Mouse (Mus musculus) monocyte, adult 2 months (primary cell): Measurements from ENCODE around the gene Chac1.

Source experiments
- DNase-seq, 2 experiments: peaks; one replicate each; pipeline ENCODE4 v3.0.0; 2022; ENCODE audit warnings: low spot score in 2 of 2, low read depth in 1 of 2

Gene Chac1

DNA sequence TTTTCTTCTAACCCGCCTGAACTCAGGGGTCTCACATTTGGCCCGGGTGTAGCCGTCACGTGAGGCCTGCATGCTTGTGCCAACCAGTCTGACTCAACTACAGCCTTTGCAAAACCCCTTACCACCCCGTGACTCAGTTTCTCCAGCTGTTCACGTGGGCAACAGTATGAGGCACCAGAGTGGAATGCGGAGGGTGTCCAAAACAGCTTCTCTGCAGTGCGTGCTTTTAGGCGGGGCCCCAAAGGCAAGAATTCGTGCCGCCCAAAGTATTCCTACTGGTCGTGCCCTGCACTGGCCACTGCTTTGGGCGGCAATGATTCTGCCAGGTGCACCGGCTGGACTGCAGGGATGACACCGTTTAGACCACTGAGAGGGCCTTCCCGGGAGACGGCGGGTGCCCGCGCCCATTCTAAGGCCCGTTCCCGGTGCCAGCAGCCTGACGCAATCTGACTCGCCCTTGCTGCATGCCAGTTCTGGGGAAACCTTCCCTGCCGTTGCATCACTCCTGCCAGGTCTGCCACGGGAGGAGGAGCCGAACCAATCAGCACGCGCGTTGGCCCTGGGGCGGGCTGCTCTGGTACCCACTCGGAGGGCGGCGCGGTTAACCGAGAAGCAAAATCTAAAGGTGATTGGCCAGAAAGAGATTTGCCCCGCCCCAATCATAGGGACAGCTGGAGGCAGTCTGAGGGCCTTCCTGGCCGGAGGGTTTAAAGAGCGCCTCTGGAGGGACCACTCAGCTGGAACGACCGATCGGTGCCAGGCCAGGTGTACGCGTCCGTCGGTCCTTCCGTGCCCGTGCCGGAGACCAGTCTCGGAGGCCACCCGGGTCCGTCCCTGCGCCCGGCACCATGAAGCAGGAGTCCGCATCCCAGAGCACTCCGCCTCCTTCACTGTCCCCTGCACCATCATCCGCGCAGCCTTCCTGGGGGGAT is at the start of gene Chac1:
Chac1 (plus strand) TSS at position 675 of the 932 bp plus-strand sequence.
- peak in 1 of 2 experiments; percentile 63 for DNase-seq

DNA sequence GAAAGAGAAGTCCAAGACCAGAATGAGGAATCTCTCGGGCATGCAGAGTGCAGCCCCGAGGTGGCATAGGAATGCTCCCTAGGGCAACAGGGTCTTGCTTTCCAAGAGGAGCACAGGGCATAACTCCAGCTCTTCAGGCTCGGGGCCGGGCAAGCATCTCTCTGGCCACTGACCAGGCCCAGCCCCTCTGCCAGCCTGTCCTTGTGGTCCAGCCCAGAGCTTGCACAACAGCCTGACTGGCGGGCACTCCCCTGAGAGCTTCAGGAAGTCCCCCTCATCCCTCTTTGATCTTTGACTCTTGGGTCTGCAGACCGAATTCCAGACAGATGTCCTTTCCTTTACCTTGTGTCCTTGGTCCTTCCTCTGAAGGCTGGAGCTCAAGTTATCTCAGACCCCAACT is 48.2 kb upstream of the Chac1 start:
- DNase-seq, result no peak

DNA sequence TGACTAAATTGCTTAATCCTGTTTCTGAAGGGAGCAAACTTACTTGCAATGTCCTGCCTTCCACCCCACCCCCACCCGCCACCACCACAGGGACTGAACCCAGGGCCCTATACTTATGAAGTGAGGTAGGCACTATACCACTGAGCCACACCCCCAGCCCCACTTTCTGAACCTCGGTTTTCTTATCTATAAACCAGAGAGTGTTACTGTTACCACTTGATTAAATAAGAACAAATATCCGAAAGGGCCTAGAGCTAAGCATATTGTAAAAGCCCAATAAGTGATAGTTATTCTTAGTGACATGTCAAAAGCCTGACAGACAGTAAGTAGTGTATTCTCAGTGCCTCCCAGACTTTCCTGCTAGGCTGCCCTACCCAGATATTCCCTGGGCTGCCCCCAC is 46.6 kb upstream of the Chac1 start:
- DNase-seq, result no peak

DNA sequence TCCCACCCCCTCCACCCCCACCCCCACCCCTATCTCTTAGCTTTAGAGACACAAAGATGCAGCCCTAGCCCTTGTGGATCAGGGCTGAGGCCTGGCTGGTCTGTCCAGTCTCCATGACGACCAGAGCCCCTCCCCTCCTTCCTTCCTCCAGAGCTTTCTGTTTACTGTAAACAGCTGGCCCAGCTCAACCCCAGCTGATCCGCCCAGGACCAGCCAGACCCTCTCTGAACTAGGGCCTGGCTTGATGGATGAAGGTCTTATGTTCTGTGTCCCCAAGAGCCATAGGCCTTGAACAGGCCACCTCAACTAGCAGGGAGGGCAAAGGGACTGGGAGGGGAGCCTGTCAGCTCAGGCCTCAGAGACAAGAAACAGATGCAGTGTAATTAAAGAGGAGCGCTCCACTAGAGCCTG is 46.2 kb upstream of the Chac1 start:
- DNase-seq, result no peak

DNA sequence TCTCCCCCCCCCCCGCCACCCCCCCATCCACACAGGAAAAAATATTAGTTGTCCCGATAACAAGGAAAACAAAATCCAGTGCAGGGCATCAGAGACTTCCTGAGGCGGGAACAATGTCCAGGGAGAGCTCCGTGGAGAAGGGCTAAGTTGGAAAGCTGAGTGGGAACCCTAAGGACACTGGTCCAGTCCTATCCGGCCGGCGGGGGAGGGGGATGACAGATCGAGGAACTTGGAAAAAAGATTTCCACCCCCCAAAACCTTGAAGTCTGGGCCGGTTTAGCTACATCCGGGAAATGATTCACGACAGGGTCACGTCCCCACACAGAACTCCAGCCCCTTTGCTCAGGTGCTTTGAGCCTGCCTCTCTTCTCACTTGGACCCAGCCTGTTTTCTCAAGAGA is 39.5 kb upstream of the Chac1 start:
- no peak for DNase-seq

DNA sequence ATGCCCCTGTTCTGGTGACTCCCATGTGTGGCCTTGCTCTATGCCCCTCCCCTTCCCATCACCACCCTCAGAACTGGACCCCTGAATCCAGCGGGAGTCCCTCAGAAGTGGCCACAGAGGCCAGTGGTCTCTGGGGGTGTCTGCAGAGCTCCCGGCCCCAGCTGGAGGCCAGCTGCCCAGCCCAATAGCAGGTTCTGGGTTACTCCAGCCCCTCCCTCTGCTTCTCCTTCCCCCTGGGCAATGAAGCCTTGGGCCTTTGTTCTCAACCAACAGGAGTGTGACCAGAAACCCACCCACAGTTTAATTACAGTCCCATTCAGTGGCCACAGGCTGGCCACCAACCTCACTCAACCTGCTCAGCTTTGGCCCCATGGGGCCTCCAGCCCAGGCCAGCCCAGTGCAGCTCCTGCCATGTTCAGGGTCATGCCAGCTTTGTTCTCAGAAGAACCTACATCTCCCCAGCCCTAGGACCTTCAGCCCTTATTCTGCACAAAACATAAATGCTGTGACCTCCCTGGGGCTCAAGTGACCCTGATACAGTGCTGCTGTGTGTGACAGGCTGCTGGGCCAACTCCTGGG is 38.6 kb upstream of the Chac1 start:
- DNase-seq, result no peak

DNA sequence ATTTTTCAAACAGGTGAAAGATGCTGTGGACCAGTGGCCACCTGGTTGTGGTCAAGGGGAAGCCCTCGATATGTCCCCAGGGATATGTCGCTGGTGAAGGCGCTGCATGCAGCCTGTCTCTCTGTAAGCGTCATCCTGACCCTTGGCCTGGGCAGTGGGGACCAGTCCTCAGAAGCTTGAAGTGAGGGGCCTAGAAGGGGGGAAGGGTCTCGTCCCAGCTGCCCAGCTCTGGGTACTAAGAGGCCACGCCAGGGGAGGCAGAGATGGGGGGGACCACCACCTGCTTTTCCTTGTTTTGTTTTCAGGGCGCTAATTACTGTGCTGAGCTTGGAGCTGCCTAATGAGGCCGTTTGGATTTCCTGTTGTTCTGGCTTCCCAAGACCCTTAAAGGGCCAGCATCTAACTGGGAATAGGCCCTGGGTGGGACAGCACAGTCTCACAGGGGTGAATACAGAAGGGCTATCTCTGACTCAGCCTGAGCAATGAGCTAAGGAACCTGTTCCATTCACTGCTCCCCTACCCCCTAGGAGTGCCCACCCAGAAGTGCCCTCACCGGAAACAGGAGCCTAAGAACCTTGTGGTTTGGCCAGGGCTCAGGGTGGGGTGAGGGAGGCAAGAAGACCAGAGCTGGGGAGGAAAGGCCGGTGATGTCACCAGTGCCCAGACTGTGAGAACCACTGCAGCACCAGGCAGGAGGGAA is 37.1 kb upstream of the Chac1 start:
- no peak for DNase-seq

DNA sequence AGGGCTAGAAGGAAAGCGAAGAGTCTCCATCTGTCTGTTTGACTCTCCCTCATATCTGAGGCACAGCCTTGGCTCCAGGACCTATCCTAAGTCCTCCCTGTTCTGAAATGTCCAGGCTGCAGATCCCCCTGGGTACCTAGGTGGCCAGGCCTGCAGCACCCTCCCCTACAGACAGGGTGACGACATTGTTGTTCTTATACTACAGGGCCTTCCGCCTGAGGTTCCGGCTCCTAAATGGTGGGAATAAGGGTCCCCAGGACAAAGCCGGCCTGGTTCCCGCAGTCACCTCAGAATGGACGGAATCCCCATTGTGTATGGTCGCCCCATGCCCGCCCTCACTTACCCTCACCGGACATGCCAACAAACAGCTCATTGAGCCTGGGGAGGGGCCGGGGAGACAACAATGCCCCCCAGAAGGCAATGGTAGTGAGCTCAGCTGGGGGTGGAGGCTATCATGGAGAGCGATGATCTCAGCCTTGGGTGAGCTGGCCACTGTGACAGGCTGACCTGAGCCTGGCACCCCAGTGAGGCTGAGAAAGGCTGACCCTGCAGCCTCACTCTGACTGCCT is 36.2 kb upstream of the Chac1 start:
- no peak for DNase-seq

DNA sequence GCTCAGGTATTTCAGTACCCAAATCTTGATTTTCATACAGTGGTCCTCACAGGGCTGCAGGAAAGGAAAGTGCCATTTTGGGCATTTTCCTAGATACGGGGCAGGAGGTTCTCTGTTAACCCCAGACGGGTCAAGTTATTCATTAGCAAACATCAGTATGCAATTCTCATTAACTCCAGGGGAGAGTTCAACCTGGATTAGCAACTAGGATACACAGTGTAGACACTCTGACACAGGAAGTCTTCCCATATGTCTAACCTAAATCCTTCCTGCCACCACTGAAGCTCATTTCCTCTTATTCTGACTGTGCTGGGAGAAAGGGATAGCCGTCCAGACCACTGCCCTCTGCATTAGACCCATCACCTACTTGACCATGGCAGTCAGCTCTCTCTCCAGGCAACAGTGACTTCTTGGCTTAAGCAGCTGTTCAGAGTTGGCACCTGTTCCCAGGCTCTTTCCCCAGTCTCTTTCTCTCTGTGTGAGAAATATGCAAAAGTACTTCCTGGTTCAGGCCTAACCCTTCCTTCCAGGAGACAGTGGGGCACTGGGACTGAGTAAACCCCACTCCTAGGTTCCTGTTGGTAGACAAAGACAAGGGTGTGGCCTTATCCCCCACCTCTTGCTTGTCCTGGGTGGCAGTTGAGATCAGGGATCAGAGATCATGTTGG is 32.9 kb upstream of the Chac1 start:
- DNase-seq, result no peak

DNA sequence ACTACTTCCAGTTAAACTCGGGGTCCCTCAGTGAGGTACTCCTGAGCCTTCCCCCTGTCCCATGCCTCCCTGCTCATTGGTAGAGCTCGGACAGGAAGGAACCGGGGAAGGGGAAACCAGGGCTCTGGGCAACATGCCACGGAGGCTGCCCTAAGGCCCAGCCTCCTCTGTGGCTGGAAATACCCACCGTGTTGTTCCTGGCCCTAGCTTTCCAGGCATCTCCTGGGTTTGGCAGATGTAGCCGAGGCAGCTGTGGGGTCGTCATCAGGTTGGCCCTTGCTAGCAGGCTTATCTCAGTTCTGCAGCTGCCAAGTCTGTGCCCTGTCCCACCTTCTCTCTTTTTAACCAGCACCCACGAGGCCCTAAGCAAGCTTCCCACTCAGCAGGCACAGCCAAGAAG is 30.5 kb upstream of the Chac1 start:
- DNase-seq, result no peak

DNA sequence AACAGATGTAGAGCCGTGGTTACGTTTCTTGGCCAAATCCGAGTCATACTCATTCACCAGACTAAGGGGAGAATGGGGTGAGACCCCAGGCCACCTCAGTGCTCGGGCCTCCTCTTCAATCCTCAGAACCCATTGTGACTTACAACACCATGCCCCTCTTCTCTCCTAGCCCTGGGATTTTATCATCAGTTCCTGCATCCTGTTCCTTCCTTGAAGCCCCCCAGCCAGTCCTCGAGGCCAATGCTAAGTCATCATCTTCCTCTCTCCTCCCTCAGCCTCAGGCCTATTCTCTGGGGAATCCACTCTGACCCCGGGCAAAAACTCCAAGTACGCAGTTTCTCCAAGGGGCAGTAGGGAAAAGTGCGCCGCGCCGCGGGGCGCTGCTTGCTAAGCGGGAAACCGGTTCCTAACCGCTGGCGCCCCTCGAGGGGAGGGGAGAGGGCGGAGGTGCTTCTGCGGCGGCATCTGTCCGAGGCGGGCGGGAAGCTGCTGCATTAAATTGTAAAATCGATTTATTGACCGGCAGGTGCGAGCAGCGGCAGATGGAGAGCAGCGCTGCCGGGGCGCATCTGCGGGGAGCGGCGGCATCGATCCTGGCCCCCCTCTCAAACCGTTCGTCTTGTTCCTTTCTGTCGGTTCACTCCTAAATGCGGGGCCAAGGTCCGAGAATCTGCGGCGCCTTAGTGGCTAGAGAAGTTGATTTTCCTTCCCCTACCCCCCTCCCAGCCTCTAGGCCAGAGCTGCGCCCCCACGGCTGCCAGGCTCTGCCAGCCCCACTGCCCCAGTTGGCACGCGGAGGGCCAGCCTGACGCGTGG is 29.1 kb upstream of the Chac1 start:
- DNase-seq, result no peak

DNA sequence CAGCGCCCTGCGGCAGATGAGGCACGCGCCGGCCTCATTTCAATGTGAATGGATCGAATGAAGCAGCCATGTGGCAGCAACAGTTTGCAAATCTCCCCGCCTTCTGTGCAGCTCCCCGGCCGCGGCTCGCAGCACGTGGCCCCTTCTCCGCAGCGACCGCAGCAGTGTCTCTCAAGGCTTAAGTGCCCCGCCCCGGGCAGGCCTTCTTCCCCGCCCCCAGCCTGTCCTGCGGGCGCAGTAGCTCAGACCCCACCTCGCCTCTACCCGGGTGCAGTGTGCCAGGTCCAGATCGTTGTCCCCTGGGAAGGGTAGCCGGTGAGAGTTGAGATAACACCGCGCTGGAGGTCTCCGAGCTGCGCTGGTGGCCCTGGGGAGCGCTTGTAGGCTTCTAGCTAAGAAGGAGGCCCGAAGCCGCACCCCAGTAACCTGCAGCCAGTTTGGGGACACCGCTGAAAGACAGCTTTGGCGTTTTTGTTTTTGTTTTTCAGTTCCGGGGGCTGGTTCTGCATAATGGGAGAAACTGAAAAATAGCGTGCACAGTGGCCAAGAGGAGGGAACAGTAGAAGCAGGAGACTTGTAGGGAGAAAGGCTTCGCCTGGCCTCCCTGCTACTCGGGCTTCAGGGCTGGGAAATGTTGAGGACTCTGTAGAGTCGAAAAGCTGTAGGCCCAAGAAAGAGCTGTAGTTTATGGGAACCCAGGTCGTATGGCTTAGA is 28.3 kb upstream of the Chac1 start:
- no peak for DNase-seq

DNA sequence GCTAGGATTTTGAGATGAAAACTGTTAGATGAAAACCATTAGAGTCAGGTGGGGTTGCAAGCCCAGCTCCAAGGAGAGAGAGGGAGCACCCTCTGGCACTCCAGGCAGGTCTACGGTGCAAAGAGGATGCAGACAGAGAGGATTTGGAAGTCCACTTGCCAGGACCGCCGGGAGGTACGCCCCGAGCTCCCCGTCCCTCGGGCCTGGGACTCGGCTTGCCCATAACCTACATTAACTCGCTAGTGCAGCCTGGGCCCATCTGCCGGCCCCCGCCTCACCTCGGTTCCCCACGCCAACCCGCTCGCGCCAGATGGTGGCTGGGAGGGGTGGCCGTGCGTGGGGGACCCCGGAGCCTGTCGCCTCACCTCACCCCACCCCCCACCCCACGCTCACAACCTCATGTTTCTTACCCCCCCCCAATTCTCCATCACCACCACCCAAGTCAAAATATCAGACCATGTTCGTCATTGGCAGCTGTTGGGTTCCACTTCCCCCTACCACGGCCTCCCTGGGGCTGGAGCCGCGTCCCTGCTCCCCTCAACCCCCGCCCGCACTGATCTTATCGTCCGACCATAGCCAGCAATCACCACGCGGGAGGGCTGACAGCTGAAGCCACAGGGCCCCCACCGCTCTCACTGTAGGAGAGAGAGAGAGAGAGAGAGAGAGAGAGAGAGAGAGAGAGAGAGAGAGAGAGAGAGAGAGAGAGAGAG is 27.0 kb upstream of the Chac1 start:
- DNase-seq, result no peak

DNA sequence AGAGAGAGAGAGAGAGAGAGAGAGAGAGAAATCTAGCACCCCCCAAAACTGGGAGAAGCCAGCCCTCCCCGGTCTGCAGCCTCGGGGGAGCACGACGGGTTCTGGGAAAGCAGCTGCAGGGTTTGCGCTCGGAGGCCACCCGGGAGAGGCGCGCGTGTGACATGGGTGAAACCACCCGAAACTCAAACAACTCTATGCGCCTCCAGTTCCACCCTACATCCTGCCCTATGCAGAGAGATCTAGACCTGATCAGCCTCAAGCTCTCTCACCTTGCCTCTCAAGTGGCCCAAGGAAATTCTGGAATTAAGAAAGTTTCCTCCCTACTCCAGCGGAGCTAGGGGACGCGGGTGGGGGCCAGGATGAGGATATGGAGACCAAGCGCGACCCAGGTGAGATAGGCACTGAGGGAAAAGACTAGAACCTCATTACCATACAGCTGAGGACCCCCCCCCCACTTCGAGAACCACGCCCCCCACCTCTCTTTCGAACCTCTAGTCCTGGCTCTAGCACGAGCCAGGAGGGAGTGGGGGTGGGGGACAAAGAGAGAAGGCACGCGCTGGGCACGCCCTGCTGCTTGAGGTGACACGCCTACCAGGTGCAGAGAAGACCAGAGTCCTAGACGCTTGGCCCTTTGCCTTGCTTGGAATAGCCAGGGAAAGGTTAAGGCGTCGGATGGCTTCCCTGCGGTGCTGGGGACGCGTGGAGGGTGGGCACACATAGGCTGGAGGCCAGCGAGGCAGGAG is 26.3 kb upstream of the Chac1 start:
- no peak for DNase-seq

DNA sequence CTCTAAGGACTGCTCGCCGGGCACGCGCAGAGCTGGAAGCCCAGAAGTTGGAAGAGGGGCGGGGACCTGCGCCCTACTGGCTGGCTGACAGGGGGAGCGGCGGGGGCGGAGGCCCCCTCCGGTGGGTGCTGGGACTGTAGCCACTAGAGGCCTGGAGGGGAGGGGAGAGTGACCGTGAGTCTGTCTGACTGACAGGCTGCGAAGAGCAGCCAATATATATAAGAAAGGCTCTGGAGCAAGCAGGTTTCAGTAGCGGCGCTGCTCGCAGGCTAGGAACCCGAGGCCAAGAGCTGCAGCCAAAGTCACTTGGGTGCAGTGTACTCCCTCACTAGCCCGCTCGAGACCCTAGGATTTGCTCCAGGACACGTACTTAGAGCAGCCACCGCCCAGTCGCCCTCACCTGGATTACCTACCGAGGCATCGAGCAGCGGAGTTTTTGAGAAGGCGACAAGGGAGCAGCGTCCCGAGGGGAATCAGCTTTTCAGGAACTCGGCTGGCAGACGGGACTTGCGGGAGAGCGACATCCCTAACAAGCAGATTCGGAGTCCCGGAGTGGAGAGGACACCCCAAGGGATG is 25.4 kb upstream of the Chac1 start, which contains the start of gene Dll4:
Dll4 (plus strand) TSS at position 217 of the 576 bp plus-strand sequence.
- DNase-seq, result no peak

DNA sequence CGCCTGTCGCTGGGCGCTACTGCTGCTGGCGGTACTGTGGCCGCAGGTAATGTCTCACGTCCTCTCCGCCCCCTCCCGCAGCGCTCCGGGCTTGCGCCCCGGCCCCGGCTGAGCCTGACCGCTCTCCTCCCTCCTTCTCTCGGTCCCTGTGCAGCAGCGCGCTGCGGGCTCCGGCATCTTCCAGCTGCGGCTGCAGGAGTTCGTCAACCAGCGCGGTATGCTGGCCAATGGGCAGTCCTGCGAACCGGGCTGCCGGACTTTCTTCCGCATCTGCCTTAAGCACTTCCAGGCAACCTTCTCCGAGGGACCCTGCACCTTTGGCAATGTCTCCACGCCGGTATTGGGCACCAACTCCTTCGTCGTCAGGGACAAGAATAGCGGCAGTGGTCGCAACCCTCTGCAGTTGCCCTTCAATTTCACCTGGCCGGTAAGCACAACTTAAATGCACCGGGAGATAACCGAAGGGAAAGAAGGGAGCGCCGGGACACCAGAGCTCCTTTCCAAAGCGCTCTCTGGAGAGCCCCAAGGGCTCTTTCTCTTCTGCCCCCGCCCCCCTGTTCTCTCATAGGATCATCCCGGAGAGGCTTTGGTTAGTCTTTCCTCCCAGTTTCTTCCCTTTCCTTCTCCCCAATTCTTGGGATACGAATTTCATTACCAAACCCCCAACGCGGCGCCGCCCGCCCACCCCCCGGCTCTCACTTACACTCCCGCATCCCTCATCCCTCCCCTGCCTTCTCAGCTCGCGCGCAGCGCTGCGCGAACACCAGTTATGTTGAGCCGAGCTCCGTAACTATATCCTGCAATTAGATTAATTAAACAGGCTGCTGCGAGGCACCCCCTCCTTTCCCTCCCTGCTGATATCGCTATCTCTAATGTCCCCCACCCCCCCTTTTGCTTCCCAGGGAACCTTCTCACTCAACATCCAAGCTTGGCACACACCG is 24.6 kb upstream of the Chac1 start:
- no peak for DNase-seq

DNA sequence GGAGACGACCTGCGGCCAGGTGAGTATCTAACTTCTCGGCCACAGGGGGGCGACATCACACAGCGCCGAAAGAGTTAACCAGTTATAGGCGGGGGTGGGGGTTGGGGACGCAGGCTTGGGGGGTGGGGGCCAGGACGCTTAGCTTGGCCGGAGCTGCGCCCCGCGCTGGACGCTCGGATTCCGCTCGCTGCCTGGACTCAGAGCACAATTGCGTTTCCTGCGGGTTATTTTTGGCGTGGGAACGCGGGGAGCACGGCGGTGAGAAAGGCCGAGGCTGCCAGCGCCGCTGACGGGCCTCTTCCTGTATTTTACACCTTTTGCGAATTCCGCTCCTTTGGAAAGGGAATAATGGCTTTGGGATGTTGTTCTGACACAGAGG is 23.9 kb upstream of the Chac1 start:
- DNase-seq, result no peak
